Mouse (Mus musculus) heart, embryonic 14.5 days (tissue): Measurements from ENCODE around the gene Bbs9. TPM values are rescaled to one million over a fixed set of nuclear protein-coding genes. Genes with fewer than 3 reads are reported as not detected.

Source experiments
- ATAC-seq: fragments of 200-750 bp; cut with Nextera tagmentation; 2 replicates; pipeline ENCODE4 v1.8.0; 2017; ENCODE audit warnings: low read depth, moderate TSS enrichment; ENCODE audit not compliant: insufficient number of reproducible peaks, insufficient read depth, low FRiP score
- H3K27ac ChIP-seq, 2 experiments: fragments of 200-500 bp in 1 of 2; fragments of 300-500 bp in 1 of 2; sonication (generic) in 1 of 2; replicated peaks in 1 of 2; 2 replicates each; pipeline ENCODE4 v1.5.1; 2012 to 2014; ENCODE audit warnings: low read depth in 2 of 2, low read length in 2 of 2, control low read depth in 1 of 2, mild to moderate bottlenecking in 1 of 2, mixed read lengths in 1 of 2; ENCODE audit not compliant: control insufficient read depth in 1 of 2, insufficient read depth in 1 of 2
- H3K27me3 ChIP-seq: fragments of 300-500 bp; sonication (generic); 2 replicates; pipeline ENCODE4 v1.6.1; 2014; ENCODE audit warnings: mild to moderate bottlenecking, low read length, control low read depth; ENCODE audit not compliant: control insufficient read depth, insufficient read depth
- H3K36me3 ChIP-seq: fragments of 300-500 bp; sonication (generic); 2 replicates; pipeline ENCODE4 v1.6.1; 2014; ENCODE audit warnings: mild to moderate bottlenecking, control low read depth, low read length, mixed read lengths; ENCODE audit not compliant: control insufficient read depth, insufficient read depth
- H3K4me1 ChIP-seq, 2 experiments: fragments of 200-500 bp in 1 of 2; fragments of 300-500 bp in 1 of 2; sonication (generic) in 1 of 2; 2 replicates each; pipeline ENCODE4 v1.6.1; 2012 to 2014; ENCODE audit warnings: low read length in 2 of 2, control low read depth in 1 of 2, mixed read lengths in 1 of 2; ENCODE audit not compliant: control insufficient read depth in 2 of 2, insufficient read depth in 2 of 2
- H3K4me2 ChIP-seq: fragments of 300-500 bp; sonication (generic); 2 replicates; pipeline ENCODE4 v1.6.1; 2014; ENCODE audit warnings: mild to moderate bottlenecking, low read length
- H3K4me3 ChIP-seq, 2 experiments: fragments of 200-500 bp in 1 of 2; fragments of 300-500 bp in 1 of 2; sonication (generic) in 1 of 2; 2 replicates each; pipeline ENCODE4 v1.5.1; 2012 to 2014; ENCODE audit warnings: low read length in 2 of 2, mild to moderate bottlenecking in 2 of 2, control low read depth in 1 of 2, low read depth in 1 of 2, moderate library complexity in 1 of 2; ENCODE audit not compliant: control insufficient read depth in 1 of 2, insufficient read depth in 1 of 2
- H3K9ac ChIP-seq: fragments of 300-500 bp; sonication (generic); 2 replicates; pipeline ENCODE4 v1.6.1; 2014; ENCODE audit warnings: mild to moderate bottlenecking, low read length
- H3K9me3 ChIP-seq: fragments of 300-500 bp; sonication (generic); 2 replicates; pipeline ENCODE4 v1.6.1; 2016; ENCODE audit warnings: low read length, control low read depth; ENCODE audit not compliant: control insufficient read depth
- WGBS: fragments of 180-500 bp; shearing (Covaris S2); extraction: QIAGEN DNeasy Blood & Tissue Kit; methylation state at CpG from one replicate; pipeline ENCODE4 v1.1.7; 2014; 5-methylcytosine and 5-hydroxymethylcytosine counted together
- polyA plus RNA-seq: library from polyadenylated mRNA; unstranded; fragments of >200 nt; fragmentation: Nextera tagmentation; extraction: Ambion mirVana; gene quantifications from 2 replicates; pipeline ENCODE4 v1.2.1, GENCODE M21; 2014

Gene Bbs9
- polyA plus RNA-seq, 1 experiment from 2014 or later: 11.6 TPM

DNA sequence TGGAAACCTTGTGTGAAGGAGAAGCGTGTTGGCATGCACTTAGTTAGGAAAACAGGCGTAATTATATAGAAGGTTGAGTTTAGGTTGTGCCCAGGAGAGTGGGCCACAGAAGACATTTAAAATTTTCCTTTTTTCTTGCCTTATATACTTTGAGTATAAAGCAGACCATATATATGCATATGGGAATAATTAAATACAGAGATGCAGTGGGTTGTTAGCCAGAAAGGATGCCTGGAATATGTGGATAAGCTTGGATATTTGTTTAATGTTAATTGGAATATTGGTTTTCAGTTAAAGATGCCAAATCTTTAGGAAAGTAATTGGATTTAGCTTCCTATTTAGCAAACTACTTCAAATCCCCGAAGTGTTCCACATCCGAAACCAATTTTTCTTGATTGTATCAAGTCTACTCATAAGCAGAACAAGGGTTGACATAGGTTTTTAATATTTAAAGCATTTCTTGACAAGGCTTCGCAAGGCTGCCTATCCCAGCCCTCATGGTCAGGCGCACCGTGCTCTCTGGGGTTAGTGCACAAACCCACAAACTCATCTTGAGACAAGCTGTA lies 221.4 kb downstream of the Bbs9 start:
- Histone ChIP-seq H3K4me1 (no peaks in the 10 kb centered on the region), H3K36me3 (no peaks in the 10 kb centered on the region), H3K27ac (no peak overlapping the region), H3K27me3 (no peaks in the 10 kb centered on the region), H3K4me3 (no peak overlapping the region), H3K4me2 (no peak overlapping the region), H3K9me3 (peaks cover 4% of the 10 kb centered on the region; the same call in 1 of the 2 replicates), H3K9ac (no peak overlapping the region)
- no peak for ATAC-seq
- WGBS: 88% methylated on average over 7 of the region's 7 CpGs

DNA sequence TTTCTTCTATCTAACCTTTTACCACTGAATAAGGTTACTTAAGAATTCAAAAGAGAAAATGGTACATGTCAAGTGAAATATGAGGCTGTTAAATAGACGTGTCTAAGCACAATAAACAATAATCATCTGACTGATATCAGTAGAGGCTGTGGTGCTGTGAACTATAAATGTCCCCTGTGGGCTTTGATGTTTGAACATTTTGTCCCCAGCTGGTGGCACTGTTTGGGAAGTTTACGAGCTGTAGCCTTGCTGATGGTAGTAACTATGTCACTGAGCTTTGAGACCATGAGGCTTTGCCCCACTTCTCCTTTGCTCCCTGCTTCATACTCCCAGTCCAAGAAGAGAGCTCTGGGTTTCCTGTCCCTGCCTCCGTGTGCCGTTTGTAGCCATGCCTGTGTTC lies 222.3 kb downstream of the Bbs9 start:
- no peaks in the 10 kb centered on the region for H3K27me3 ChIP-seq
- no peak overlapping the region for H3K27ac ChIP-seq
- ATAC-seq: no peak
- H3K36me3 ChIP-seq: no peaks in the 10 kb centered on the region
- H3K9me3 ChIP-seq: peaks cover 4% of the 10 kb centered on the region; the same call in 1 of the 2 replicates
- H3K4me3 ChIP-seq: no peak overlapping the region
- no peak overlapping the region for H3K9ac ChIP-seq
- 65% methylated on average over 4 of the region's 4 CpGs for WGBS
- H3K4me2 ChIP-seq: no peak overlapping the region
- H3K4me1 ChIP-seq: no peaks in the 10 kb centered on the region

DNA sequence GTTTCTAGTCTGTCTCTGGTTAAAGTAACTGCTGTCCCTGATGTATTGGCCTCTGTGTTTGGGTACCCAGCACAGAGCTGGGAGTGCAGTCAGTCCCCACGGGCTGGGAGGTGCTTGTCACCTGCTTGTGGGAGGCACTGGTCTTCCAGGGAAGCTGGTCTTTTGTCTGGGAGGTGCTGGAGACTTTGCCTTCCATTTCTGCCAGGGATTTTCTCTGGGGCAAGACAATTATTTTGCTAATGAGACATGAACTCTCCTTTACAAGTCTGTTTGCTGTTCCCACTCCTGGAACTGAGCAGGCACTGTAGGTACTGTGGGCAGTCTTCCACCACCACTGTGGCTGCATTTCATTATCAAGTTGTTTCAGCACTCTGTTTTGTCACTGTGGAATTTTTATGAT lies 223.0 kb downstream of the Bbs9 start:
- H3K4me1 ChIP-seq: no peaks in the 10 kb centered on the region
- WGBS: 29% methylated on average over 1 of the region's 1 CpGs
- no peak for ATAC-seq
- no peak overlapping the region for H3K9ac ChIP-seq
- peaks cover 5% of the 10 kb centered on the region for H3K9me3 ChIP-seq
- no peak overlapping the region for H3K27ac ChIP-seq
- H3K36me3 ChIP-seq: no peaks in the 10 kb centered on the region
- H3K4me2 ChIP-seq: no peak overlapping the region
- no peaks in the 10 kb centered on the region for H3K27me3 ChIP-seq
- H3K4me3 ChIP-seq: no peak overlapping the region

DNA sequence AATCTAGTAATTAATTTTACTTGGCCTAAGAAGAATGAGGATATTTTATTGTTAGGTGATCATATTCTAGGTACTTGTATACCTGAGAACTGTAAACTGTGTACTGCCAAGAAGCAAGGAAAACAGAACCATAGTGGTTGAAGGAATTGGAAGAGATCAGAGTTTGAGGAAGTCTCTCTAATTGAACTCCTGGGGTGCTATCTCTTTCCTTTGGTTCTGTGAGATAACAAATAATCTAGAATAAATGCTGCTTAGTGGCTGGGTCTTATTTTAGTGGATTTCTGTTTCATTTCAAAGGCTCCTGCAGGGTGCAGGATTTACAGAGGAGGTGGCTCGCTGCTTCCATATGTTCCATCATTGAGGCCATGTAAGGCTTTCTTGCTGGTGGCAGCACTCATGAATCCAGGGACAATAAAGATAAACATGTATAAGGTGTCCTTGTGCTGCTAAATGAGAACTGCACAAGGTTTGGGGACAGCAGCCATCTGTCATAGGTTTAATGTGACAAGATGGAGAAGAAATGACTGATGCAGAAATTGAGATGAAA lies 226.6 kb downstream of the Bbs9 start:
- no peaks in the 10 kb centered on the region for H3K4me1 ChIP-seq
- no peak overlapping the region for H3K27ac ChIP-seq
- no peak overlapping the region for H3K4me3 ChIP-seq
- peaks cover 9% of the 10 kb centered on the region for H3K9me3 ChIP-seq
- 47% methylated on average over 1 of the region's 1 CpGs for WGBS
- no peaks in the 10 kb centered on the region for H3K27me3 ChIP-seq
- H3K4me2 ChIP-seq: no peak overlapping the region
- H3K9ac ChIP-seq: no peak overlapping the region
- ATAC-seq: no peak
- no peaks in the 10 kb centered on the region for H3K36me3 ChIP-seq

DNA sequence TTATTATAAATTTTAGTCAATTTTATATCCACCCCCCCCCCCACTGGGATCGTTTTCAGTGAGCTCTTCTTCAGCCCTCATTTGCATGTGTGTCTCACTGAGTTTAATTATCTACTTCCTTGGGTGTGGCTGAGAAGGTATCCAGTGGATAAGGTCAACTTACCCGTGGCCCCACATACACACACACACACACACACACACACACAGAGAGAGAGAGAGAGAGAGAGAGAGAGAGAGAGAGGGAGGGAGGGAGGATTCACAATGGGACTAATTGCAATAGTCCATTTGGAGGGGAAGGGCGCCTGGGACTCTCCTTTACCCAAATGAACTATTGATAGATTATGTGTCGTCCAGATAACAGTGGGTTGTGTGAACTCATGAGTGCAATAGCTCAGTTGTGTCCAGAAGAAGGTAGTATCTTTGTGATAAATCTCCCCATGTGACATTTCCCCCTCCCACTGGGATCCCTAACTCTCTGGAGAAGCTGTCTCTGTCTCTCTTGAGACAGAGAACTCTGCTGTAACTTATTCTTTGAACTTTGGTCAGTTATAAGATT lies 227.4 kb downstream of the Bbs9 start:
- no peak overlapping the region for H3K9ac ChIP-seq
- no peaks in the 10 kb centered on the region for H3K4me1 ChIP-seq
- no peak overlapping the region for H3K4me2 ChIP-seq
- H3K27me3 ChIP-seq: no peaks in the 10 kb centered on the region
- 80% methylated on average over 4 of the region's 4 CpGs for WGBS
- H3K36me3 ChIP-seq: no peaks in the 10 kb centered on the region
- H3K9me3 ChIP-seq: peaks cover 9% of the 10 kb centered on the region
- ATAC-seq: no peak
- H3K4me3 ChIP-seq: no peak overlapping the region
- H3K27ac ChIP-seq: no peak overlapping the region

DNA sequence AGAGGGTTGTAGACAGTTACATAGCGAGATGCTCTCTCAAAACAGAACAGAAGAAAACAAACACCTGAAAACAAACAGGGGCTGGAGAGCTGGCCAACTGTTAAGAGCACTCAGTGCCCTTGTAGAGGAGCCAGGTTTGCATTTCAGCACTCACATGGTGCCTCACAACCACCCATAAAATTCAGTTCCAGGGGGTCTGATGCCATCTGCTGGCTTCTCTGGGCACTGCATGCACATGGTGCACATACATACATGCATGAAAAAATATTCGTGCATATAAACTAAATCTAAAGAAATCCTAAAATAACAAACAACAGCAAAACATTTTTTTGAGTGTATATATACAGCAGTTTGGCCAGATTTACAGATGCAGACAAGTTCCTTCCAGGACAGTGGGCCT lies 228.0 kb downstream of the Bbs9 start:
- no peak for ATAC-seq
- WGBS: 96% methylated on average over 2 of the region's 2 CpGs
- H3K27ac ChIP-seq: no peak overlapping the region

DNA sequence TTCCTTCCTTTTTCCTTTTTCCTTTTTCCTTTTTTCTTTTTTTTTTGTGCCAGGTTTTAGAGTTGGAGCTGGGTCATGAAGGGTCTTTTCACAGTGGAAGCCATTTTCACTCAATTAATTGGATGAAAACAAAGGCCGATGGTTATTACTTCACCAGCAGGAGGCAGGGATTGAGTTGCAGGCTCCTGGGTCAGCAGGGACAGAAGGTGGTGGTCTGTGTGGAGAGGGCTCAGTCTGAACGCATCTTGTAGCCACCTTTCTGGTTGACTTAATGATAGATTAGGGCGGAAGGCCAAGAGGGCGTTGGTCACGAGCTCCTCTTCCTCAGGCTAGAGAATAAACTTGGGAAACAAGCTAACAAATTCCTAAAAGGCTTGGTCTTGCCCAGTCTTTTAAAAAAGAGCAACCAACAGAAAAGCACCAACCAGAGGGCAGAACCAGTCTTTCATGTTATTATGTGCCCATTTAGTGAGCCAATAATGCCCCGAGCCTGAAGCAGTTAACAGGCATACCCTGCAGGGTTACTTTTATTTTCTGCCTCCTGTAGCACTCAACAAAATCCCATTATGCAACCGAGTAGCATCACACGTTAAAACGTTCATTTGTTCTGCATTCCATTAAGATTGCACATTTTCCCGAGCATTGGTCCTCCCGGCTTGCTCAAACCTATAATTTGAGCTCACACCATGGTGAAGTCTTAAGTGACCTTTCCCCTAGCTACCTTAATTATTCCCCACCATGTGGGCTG lies 231.8 kb downstream of the Bbs9 start:
- H3K36me3 ChIP-seq: no peaks in the 10 kb centered on the region
- H3K4me3 ChIP-seq: no peak overlapping the region
- H3K9me3 ChIP-seq: peaks cover 5% of the 10 kb centered on the region
- no peak for ATAC-seq
- H3K27ac ChIP-seq: no peak overlapping the region
- H3K4me1 ChIP-seq: no peaks in the 10 kb centered on the region
- no peak overlapping the region for H3K9ac ChIP-seq
- H3K27me3 ChIP-seq: no peaks in the 10 kb centered on the region
- 72% methylated on average over 11 of the region's 11 CpGs for WGBS
- H3K4me2 ChIP-seq: no peak overlapping the region

More for the DNA sequence above, 228.0 kb downstream of the Bbs9 start:
- Histone ChIP-seq H3K9me3 (peaks cover 9% of the 10 kb centered on the region), H3K9ac (no peak overlapping the region), H3K4me3 (no peak overlapping the region), H3K4me2 (no peak overlapping the region), H3K36me3 (no peaks in the 10 kb centered on the region), H3K27me3 (no peaks in the 10 kb centered on the region), H3K4me1 (no peaks in the 10 kb centered on the region)
